Mouse (Mus musculus) adrenal gland, postnatal 4 days (tissue): ENCODE data around the gene Ppfibp2. TPM values are rescaled to one million over a fixed set of nuclear protein-coding genes. Genes with fewer than 3 reads are reported as not detected.
A peak's percentile ranks its signal among the peaks of the same experiment; 100 is the strongest.

Experiments used
- DNase-seq, 2 experiments: peaks; one replicate each; pipeline ENCODE4 v3.0.0; 2021 to 2022; ENCODE audit warnings: low spot score in 2 of 2, mixed read lengths in 2 of 2
- total RNA-seq, 2 experiments: library from RNA; stranded (reverse); gene quantifications; 2 replicates each; pipeline ENCODE4 v1.2.3; 2021

Gene Ppfibp2
- total RNA-seq, 2 experiments from 2014 or later: 9.4 to 10.4 TPM

GRCm38 (mm10) chr7:107699926-107700325, 104.9 kb downstream of the Ppfibp2 start:
- DNase-seq: no peak

DNA sequence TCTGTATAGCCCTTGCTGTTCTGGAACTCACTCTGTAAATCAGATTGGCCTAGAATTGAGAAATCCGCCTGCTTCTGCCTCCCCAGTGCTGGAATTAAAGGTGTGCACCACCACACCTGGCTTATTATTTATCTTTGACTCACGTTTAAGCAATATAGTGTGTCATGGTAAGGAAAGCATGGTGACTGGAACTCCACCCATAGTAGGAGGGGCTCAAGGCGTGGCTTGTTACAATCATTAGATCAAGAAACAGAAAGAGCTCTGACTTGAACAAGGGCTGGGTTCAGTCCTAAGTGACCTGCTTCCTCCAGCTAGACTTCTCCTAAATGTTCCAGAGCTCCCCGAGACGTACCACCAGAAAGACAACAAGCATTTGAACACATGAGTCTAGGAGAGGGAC, 105.6 kb downstream of the Ppfibp2 start:
- DNase-seq: no peak

- DNase-seq: no peak
Observed at GRCm38 (mm10) chr7:107702461-107703380, 107.7 kb downstream of the Ppfibp2 start.

DNA sequence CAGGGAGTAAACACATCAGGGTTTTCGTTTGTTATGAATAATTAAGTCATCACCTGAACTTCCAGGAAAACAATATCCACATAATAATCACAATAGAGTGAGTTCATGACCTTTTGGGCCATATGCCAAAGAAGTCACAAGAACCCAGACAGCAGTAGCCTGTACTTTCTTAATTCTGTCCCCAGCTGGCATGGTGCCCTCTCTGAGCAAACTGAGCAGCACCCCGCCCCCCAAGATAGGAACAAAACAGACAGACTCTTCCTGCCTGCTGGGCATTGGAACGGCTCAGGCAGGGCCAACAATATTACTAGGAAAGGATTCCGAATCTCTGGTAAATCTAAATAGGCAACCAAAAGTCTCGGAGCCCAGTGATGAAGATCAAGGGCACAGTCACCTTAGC, 110.9 kb downstream of the Ppfibp2 start:
- DNase-seq: no peak

- no peak for DNase-seq
Observed at GRCm38 (mm10) chr7:107707650-107708049, 112.6 kb downstream of the Ppfibp2 start.

GRCm38 (mm10) chr7:107708491-107709112, 113.6 kb downstream of the Ppfibp2 start:
- DNase-seq: peak; percentile 27 to 51

- no peak for DNase-seq
Observed at GRCm38 (mm10) chr7:107712743-107713142, 117.7 kb downstream of the Ppfibp2 start.

DNA sequence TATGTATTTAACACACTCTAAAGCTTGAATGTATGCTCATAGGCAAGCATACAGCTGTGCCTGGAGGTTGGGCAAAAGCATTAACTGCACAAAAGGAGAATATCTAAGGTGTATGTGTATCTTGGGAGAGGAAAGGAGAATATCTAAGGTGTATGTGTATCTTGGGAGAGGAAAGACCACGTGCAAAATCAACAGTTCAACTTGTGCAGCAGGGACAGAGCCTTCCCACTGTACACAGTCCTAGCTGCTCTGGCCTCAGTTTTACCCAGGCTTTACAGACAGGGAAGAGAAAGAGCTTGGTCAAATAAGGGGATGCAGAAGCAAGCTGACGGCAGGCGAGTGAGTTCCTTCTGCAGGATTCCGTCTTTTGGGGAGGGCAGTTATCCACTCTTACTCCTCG, 119.1 kb downstream of the Ppfibp2 start:
- no peak for DNase-seq

GRCm38 (mm10) chr7:107720771-107721170, 125.8 kb downstream of the Ppfibp2 start:
- DNase-seq: no peak

GRCm38 (mm10) chr7:107722536-107722935, 127.5 kb downstream of the Ppfibp2 start:
- no peak for DNase-seq

GRCm38 (mm10) chr7:107727538-107727937, 132.5 kb downstream of the Ppfibp2 start:
- DNase-seq: no peak

DNA sequence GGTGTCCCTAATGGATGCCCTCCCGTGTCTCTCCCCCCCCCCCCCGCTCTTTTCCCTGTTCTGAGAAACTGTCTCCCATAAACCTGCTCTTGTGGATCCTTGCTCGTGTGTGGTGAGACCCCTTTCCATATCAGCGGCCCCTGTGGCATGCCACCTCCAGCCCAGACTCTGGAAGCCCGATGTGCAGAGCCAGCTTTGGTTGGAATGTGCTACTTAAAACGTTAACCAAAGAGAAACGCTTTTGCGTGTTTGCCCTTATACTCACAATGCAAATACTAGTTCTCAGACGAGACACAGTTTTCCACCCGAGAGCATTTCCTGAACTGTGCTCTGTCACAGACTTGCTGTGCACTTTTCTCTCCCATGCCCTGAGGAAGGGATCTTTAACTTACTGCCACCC, 135.6 kb downstream of the Ppfibp2 start:
- DNase-seq: no peak

DNA sequence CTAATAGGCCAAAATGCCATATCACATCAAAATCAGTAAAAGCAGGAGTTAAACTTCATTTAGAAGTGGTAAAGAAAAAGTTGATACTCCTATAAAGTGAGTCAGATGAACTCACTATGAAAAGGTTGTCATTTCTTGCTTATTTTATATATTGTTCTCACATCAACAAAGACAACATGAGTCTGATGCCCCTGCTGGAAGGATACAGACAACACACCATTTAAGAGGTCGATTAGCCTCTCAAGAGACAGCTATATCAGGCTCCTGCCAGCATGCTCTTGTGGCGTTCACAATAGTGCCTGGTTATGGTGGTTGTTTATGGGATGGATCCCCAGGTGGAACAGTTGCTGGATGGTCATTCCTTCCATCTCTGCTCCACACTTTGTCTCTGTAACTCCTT, 138.2 kb downstream of the Ppfibp2 start:
- DNase-seq: no peak

DNA sequence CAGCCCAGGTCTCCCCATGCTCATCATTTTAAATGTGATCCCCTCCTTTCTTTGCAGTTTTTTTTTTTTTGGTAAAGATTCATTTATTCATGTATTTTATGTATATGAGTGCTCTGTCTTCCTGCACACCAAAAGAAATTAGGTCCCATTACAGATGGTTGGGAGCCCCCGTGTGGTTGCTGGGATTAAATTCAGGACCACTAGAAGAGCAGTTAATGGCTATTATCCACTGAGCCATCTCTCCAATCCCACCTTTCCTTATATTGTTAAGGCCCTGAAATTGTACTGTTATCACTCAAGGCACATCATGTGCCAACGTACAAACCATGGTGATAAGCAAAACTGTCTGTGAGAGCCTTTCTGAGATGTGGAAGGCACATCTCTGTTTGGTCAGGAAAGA, 143.7 kb downstream of the Ppfibp2 start:
- no peak for DNase-seq

DNA sequence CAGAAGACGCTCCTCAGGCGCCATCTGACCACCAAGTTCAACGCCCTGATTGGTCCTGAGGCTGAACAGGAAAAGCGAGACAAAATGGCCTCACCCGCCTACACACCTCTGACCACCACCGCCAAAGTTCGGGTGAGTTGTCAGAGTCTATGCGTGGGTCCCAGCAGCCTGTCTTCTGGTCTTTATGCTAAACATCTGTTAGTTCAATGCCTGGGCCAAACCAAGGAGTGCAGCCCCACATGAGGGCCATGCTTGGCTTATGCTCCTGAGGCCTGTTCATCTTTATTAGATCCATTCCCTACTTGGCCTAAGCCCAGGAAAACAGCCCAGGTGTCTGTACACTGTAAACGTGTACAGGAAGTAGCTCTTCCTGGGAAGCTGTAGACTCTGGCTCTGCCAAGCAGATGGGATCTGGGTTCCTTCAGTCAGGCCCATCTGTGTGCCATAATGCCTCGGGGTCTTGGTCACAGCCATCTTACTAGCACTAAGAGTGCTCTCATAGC, 148.0 kb downstream of the Ppfibp2 start:
- no peak for DNase-seq

GRCm38 (mm10) chr7:107744454-107744853, 149.4 kb downstream of the Ppfibp2 start:
- no peak for DNase-seq

DNA sequence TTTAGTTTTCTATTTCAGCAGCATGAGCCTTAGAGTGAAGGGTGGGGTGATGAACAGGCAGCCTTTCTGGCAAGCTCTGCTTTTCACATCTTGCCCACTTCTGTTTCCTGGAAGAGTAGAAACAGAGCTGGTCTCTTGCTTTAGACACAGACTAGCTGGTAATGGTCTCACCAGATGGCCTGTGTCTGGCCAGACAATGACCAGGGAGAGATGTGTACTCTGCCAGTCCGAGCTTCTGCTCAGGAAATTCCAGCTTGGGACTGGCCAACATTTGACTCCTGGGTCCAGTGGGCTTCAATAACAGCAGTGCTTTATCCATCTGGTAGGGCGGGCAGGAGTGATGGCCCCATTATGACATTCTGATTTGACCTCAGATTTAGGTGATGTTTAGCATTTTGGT, 150.1 kb downstream of the Ppfibp2 start:
- no peak for DNase-seq

DNA sequence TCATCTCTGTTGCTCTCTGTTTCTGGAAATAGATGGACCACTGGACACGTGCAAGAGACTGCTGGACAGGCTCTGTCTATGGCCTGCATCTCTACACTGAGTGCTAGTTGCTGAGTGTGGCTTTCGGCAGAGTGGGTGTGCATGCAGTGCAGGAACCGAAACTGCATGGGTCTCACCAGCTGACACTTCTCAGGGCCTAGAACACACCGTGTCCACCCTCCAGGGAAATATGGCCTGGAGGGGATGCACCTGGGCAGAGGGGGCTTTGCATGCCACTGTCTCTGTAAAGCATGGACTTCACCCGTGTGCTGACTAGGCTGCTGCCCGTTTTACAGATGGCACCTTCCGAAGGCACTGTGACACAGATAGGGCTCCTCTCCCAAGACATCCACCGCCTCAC, 151.0 kb downstream of the Ppfibp2 start:
- DNase-seq: no peak

DNA sequence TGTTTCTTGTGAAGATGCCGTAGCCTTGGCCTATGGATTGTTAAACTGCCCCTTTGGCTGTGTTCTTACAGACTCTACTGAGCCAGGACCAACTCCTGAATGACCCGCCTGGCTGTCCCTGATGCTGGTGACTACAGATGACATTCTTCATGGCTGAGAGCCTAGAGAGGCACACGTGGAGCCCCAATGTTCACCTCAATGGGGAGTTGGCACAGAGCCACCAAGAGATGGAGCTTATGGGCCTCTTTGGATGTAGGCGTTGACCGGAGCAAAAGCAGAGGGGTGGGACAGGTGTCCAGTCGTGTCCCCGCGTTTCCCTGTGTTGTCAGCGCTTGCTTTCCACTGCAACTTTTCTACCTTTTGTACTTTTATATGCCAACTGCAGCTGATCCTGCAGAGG, 152.5 kb downstream of the Ppfibp2 start:
- no peak for DNase-seq

- DNase-seq: peak in 1 of 2 experiments; percentile 25
Observed at GRCm38 (mm10) chr7:107747954-107748353, 152.9 kb downstream of the Ppfibp2 start.

DNA sequence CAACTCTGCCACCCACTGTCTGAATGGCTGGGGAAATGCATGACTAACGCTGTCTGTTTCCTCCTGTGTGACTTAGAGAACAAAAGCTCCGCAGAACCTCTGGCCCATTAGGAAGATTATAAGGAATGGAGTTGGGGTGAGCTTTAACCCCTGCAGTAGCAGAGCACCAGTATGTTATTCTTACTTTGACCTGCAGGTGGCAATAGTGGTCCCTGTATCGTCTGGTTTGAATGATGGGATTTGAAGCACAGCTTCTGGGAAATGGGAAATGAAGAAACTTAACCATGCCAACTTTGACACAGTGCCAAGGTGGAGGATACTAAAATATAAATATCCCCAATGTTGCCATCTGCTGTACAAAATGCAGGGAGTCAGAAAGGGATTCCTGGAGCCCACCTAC, 154.3 kb downstream of the Ppfibp2 start:
- DNase-seq: no peak

- no peak for DNase-seq
Observed at GRCm38 (mm10) chr7:107749721-107750120, 154.7 kb downstream of the Ppfibp2 start.
